ENCODE assay signal across 13 mouse cellular contexts in genomic region chr9:30716421-30717170, GRCm38 (mm10).
A peak's percentile ranks its signal among the peaks of the same experiment; 100 is the strongest.
DNase-seq lines count a peak whose midpoint lies in the region; ATAC-seq and TF ChIP-seq lines count a peak whose summit lies in the region.
"Had no signal": no experiment of that assay in that cellular context is flagged by ENCODE, and none has a peak within 500 bp of the region (broad histone marks: within the 10 kb centered on the region; RNA-seq: fewer than 3 reads in every experiment).

No protein-coding gene starts in this region.

- no peaks in the 10 kb centered on the region for H3K9me3 ChIP-seq in embryonic facial prominence, embryonic 15.5 days (replicated peaks)
- H3K9me3 ChIP-seq in embryonic facial prominence, embryonic 10.5 days, result no peaks in the 10 kb centered on the region
- H3K9me3 ChIP-seq in lung, embryonic 14.5 days (ENCODE audit: low read depth, low read length), result no peaks in the 10 kb centered on the region
- no peaks in the 10 kb centered on the region for H3K9me3 ChIP-seq in hindbrain, embryonic 13.5 days
- H3K9me3 ChIP-seq: G1E; limb, embryonic 13.5 days; midbrain, embryonic 10.5 days had no signal

- TF ChIP-seq CTCF in lung, embryonic 14.5 days (IDR thresholded peaks at IDR 0.05; ENCODE audit: low read depth), result no peak
- no peak for TF ChIP-seq CTCF in lung, adult 2 months (IDR thresholded peaks at IDR 0.05; ENCODE audit: insufficient read depth, low read length)

- 0 out of 2 replicates have a peak overlapping the region, but pooled peaks have one; percentile 2 for H3K27ac ChIP-seq in embryonic facial prominence, embryonic 15.5 days (replicated peaks)
- no peak overlapping the region; the same call in 1 of the 2 replicates for H3K27ac ChIP-seq in embryonic facial prominence, embryonic 10.5 days (replicated peaks)
- H3K27ac ChIP-seq in lung, embryonic 14.5 days (ENCODE audit: low read depth), result no peak overlapping the region
- H3K27ac ChIP-seq in hindbrain, embryonic 13.5 days, result no peak overlapping the region
- H3K27ac ChIP-seq: limb, embryonic 13.5 days; midbrain, embryonic 10.5 days had no signal

- DNase-seq in embryonic facial prominence, embryonic 10.5 days (ENCODE audit: low spot score), result no peak
- peak; percentile 37 for DNase-seq in lung, embryonic 14.5 days
- DNase-seq in lung, adult 2 months, result no peak
- DNase-seq in heart, postnatal 14 days, result peak; percentile 25 to 31
- peak; percentile 8 to 70 for DNase-seq in lung, postnatal 4 days
- DNase-seq: adrenal gland, adult 8-10 months; thymus, adult 18-20 months had no signal

- H3K27me3 ChIP-seq in embryonic facial prominence, embryonic 15.5 days, result no peaks in the 10 kb centered on the region
- no peaks in the 10 kb centered on the region for H3K27me3 ChIP-seq in embryonic facial prominence, embryonic 10.5 days (replicated peaks; ENCODE audit: low read depth, poor library complexity, severe bottlenecking)
- no peaks in the 10 kb centered on the region for H3K27me3 ChIP-seq in lung, embryonic 14.5 days (ENCODE audit: insufficient read depth, low read length)
- no peaks in the 10 kb centered on the region for H3K27me3 ChIP-seq in hindbrain, embryonic 13.5 days
- H3K27me3 ChIP-seq: limb, embryonic 13.5 days had no signal

- ATAC-seq in embryonic facial prominence, embryonic 15.5 days (ENCODE audit: insufficient number of reproducible peaks, low FRiP score, low TSS enrichment, low read depth), result no peak
- peak; percentile 49; the same call in 1 of the 2 replicates for ATAC-seq in lung, embryonic 14.5 days (ENCODE audit: insufficient read depth)
- no peak for ATAC-seq in hindbrain, embryonic 13.5 days (ENCODE audit: low FRiP score)
- ATAC-seq in erythroblast, adult 5-6 weeks (replicated peaks; ENCODE audit: low FRiP score, poor library complexity, severe bottlenecking), result no peak

- no peak overlapping the region for H3K4me3 ChIP-seq in embryonic facial prominence, embryonic 15.5 days (replicated peaks)
- H3K4me3 ChIP-seq in embryonic facial prominence, embryonic 10.5 days, result no peak overlapping the region
- H3K4me3 ChIP-seq in lung, embryonic 14.5 days (ENCODE audit: low read depth, low read length), result no peak overlapping the region
- H3K4me3 ChIP-seq in lung, adult 2 months (replicated peaks; ENCODE audit: extremely low read depth, low read depth, low read length), result no peak overlapping the region
- no peak overlapping the region for H3K4me3 ChIP-seq in hindbrain, embryonic 13.5 days
- H3K4me3 ChIP-seq: limb, embryonic 13.5 days; midbrain, embryonic 10.5 days had no signal

- 66% methylated on average over 8 of the region's 8 CpGs for WGBS in embryonic facial prominence, embryonic 15.5 days
- WGBS in embryonic facial prominence, embryonic 10.5 days, result 86% methylated on average over 8 of the region's 8 CpGs
- WGBS in lung, embryonic 14.5 days, result 51% methylated on average over 8 of the region's 8 CpGs
- 68% methylated on average over 8 of the region's 8 CpGs for WGBS in lung, adult 2 months
- 83% methylated on average over 8 of the region's 8 CpGs for WGBS in hindbrain, embryonic 13.5 days

- peaks cover 7% of the 10 kb centered on the region for H3K4me1 ChIP-seq in embryonic facial prominence, embryonic 15.5 days
- no peaks in the 10 kb centered on the region for H3K4me1 ChIP-seq in embryonic facial prominence, embryonic 10.5 days
- no peaks in the 10 kb centered on the region for H3K4me1 ChIP-seq in lung, embryonic 14.5 days (ENCODE audit: insufficient read depth)
- H3K4me1 ChIP-seq in lung, adult 2 months (ENCODE audit: control insufficient read depth, insufficient read depth, low read length), result no peaks in the 10 kb centered on the region; the same call in none of the 2 replicates
- no peaks in the 10 kb centered on the region for H3K4me1 ChIP-seq in hindbrain, embryonic 13.5 days (replicated peaks)

- no peaks in the 10 kb centered on the region for H3K36me3 ChIP-seq in embryonic facial prominence, embryonic 15.5 days
- no peaks in the 10 kb centered on the region for H3K36me3 ChIP-seq in embryonic facial prominence, embryonic 10.5 days (replicated peaks)
- H3K36me3 ChIP-seq in lung, embryonic 14.5 days (ENCODE audit: insufficient read depth), result no peaks in the 10 kb centered on the region
- no peaks in the 10 kb centered on the region for H3K36me3 ChIP-seq in hindbrain, embryonic 13.5 days
- H3K36me3 ChIP-seq: G1E; limb, embryonic 13.5 days; midbrain, embryonic 10.5 days had no signal

- no peak for TF ChIP-seq POLR2A in lung, adult 2 months (IDR thresholded peaks at IDR 0.05; ENCODE audit: borderline replicate concordance, extremely low read depth, low read depth, low read length)

- intact Hi-C loops in heart, postnatal 14 days (cut with DNase I), result no loop called here

- H3K9ac ChIP-seq in embryonic facial prominence, embryonic 15.5 days, result no peak overlapping the region
- H3K9ac ChIP-seq in lung, embryonic 14.5 days, result no peak overlapping the region
- H3K9ac ChIP-seq in hindbrain, embryonic 13.5 days, result no peak overlapping the region
- H3K9ac ChIP-seq: limb, embryonic 13.5 days had no signal

- H3K4me2 ChIP-seq in embryonic facial prominence, embryonic 15.5 days (replicated peaks), result no peak overlapping the region
- H3K4me2 ChIP-seq in lung, embryonic 14.5 days, result no peak overlapping the region
- H3K4me2 ChIP-seq in hindbrain, embryonic 13.5 days, result no peak overlapping the region
- H3K4me2 ChIP-seq: limb, embryonic 13.5 days had no signal

Comparison
In these comparisons a context has a peak if more than half of its experiments do, and no peak if none do; other contexts are left out.
1. DNase-seq: peak in lung, embryonic 14.5 days (single experiment), heart, postnatal 14 days (2 of 2) and lung, postnatal 4 days (2 of 2); none in embryonic facial prominence, embryonic 10.5 days (single experiment) and lung, adult 2 months (single experiment).